In genomic region chr8:122419881-122420555, GRCm38 (mm10) we compare ENCODE assay signal across 13 mouse cellular contexts. TPM values are rescaled to one million over a fixed set of nuclear protein-coding genes. Genes with fewer than 3 reads are reported as not detected.
DNase-seq lines count a peak whose midpoint lies in the region; ATAC-seq lines count a peak whose summit lies in the region.
"Had no signal": no experiment of that assay in that cellular context is flagged by ENCODE, and none has a peak within 500 bp of the region (broad histone marks: within the 10 kb centered on the region; RNA-seq: fewer than 3 reads in every experiment).

No protein-coding gene starts in this region.

- no peaks in the 10 kb centered on the region for H3K9me3 ChIP-seq in lung, embryonic 16.5 days (ENCODE audit: control insufficient read depth, low read length)
- H3K9me3 ChIP-seq: kidney, embryonic 15.5 days had no signal

- ATAC-seq in frontal cortex, adult (ENCODE audit: low TSS enrichment), result peak; percentile 84
- ATAC-seq in lung, embryonic 16.5 days (ENCODE audit: low read depth), result peak; percentile 64
- ATAC-seq: CD4-positive, CD25-positive, alpha-beta regulatory T cell, adult 4 months had no signal

- 38% methylated on average over 9 of the region's 9 CpGs for WGBS in lung, embryonic 16.5 days

- H3K27me3 ChIP-seq in lung, embryonic 16.5 days (ENCODE audit: control insufficient read depth, insufficient read depth, low read depth, low read length), result no peaks in the 10 kb centered on the region
- H3K27me3 ChIP-seq: kidney, embryonic 15.5 days had no signal

- H3K4me3 ChIP-seq in lung, embryonic 16.5 days (ENCODE audit: low read length), result no peak overlapping the region
- H3K4me3 ChIP-seq: kidney, embryonic 15.5 days had no signal

- no peak overlapping the region for H3K4me2 ChIP-seq in lung, embryonic 16.5 days (ENCODE audit: low read depth, low read length)
- H3K4me2 ChIP-seq: kidney, embryonic 15.5 days had no signal

- no peak overlapping the region for H3K9ac ChIP-seq in lung, embryonic 16.5 days (ENCODE audit: low read length)
- H3K9ac ChIP-seq: kidney, embryonic 15.5 days had no signal

- H3K27ac ChIP-seq in lung, embryonic 16.5 days (ENCODE audit: low read length), result no peak overlapping the region
- H3K27ac ChIP-seq: kidney, embryonic 15.5 days had no signal

- H3K4me1 ChIP-seq in lung, embryonic 16.5 days (replicated peaks; ENCODE audit: control insufficient read depth, insufficient read depth, low read length), result peaks cover 4% of the 10 kb centered on the region

- no peak for DNase-seq in frontal cortex, postnatal 25 days (ENCODE audit: low spot score in 2 of 2)
- DNase-seq in lung, postnatal 36 days, result no peak
- DNase-seq in left cerebral cortex, adult 8-10 months (ENCODE audit: low spot score in 2 of 2), result peak; percentile 25 to 70
- peak; percentile 43 for DNase-seq in right cerebral cortex, postnatal 14 days
- DNase-seq in adrenal gland, postnatal 36 days, result no peak
- no peak for DNase-seq in adrenal gland, postnatal 10 days

- H3K36me3 ChIP-seq in lung, embryonic 16.5 days (ENCODE audit: control insufficient read depth, insufficient read depth, low read length), result peaks cover 20% of the 10 kb centered on the region

RNA-seq across cellular contexts. Expression of gene Il17c, which starts 1.8 kb away (rescaled TPM):
- not detected in 2 replicates for polyA plus RNA-seq in lung, embryonic 16.5 days (2015; fragmentation: Nextera tagmentation; extraction: Ambion mirVana)
- not detected for total RNA-seq in left cerebral cortex, adult 8-10 months (2022)
- total RNA-seq in adrenal gland, postnatal 36 days (2021), result not detected
- not detected for total RNA-seq in adrenal gland, postnatal 10 days (2021)
- total RNA-seq: hematopoietic stem cell, adult 5-6 weeks; megakaryocyte-erythroid progenitor cell, adult 5-6 weeks had no signal
- polyA plus RNA-seq: embryonic facial prominence, embryonic 11.5 days; kidney, embryonic 15.5 days had no signal

RNA-seq across cellular contexts. Expression of gene Cyba, which starts 12.7 kb away (rescaled TPM):
- polyA plus RNA-seq in lung, embryonic 16.5 days (2015; fragmentation: Nextera tagmentation; extraction: Ambion mirVana), result 219 and 241 TPM in 2 replicates
- total RNA-seq in left cerebral cortex, adult 8-10 months (2022), result 10 to 100 TPM in 3 of 4 experiments, 1 to 10 TPM in 1; 9.7 to 38.7 (median 16.8) TPM
- total RNA-seq in adrenal gland, postnatal 36 days (2021), result 10 to 100 TPM; 25.6 to 36.8 TPM
- 10 to 100 TPM; 38.6 to 40.1 TPM for total RNA-seq in adrenal gland, postnatal 10 days (2021)

RNA-seq across cellular contexts. Expression of gene Mvd, which starts 23.2 kb away (rescaled TPM):
- 19.8 and 20.6 TPM in 2 replicates for polyA plus RNA-seq in lung, embryonic 16.5 days (2015; fragmentation: Nextera tagmentation; extraction: Ambion mirVana)
- total RNA-seq in left cerebral cortex, adult 8-10 months (2022), result 10 to 100 TPM; 22.5 to 32.0 (median 29.1) TPM
- 10 to 100 TPM; 23.2 to 30.3 TPM for total RNA-seq in adrenal gland, postnatal 36 days (2021)
- 1 to 10 TPM; 7.4 to 8.0 TPM for total RNA-seq in adrenal gland, postnatal 10 days (2021)

RNA-seq across cellular contexts. Expression of gene Snai3, which starts 40.5 kb away (rescaled TPM):
- 1.3 and 1.5 TPM in 2 replicates for polyA plus RNA-seq in lung, embryonic 16.5 days (2015; fragmentation: Nextera tagmentation; extraction: Ambion mirVana)
- under 1 TPM; 0.59 to 0.80 (median 0.75) TPM for total RNA-seq in left cerebral cortex, adult 8-10 months (2022)
- total RNA-seq in adrenal gland, postnatal 36 days (2021), result not detected
- 1 to 10 TPM in 1 of 2 experiments, under 1 TPM in 1; 0.27 to 1.5 TPM for total RNA-seq in adrenal gland, postnatal 10 days (2021)
- total RNA-seq: hematopoietic stem cell, adult 5-6 weeks; megakaryocyte-erythroid progenitor cell, adult 5-6 weeks had no signal

RNA-seq across cellular contexts. Expression of gene Zc3h18, which starts 43.6 kb away (rescaled TPM):
- 37.3 and 41.3 TPM in 2 replicates for polyA plus RNA-seq in lung, embryonic 16.5 days (2015; fragmentation: Nextera tagmentation; extraction: Ambion mirVana)
- 10 to 100 TPM; 38.8 to 41.1 (median 40.4) TPM for total RNA-seq in left cerebral cortex, adult 8-10 months (2022)
- 10 to 100 TPM; 40.1 to 42.7 TPM for total RNA-seq in adrenal gland, postnatal 36 days (2021)
- total RNA-seq in adrenal gland, postnatal 10 days (2021), result 10 to 100 TPM; 36.2 to 37.7 TPM

Comparison
In these comparisons a context has a peak if more than half of its experiments do, and no peak if none do; other contexts are left out.
1. DNase-seq: peak in left cerebral cortex, adult 8-10 months (2 of 2) and right cerebral cortex, postnatal 14 days (single experiment); none in frontal cortex, postnatal 25 days (0 of 2), lung, postnatal 36 days (single experiment), adrenal gland, postnatal 36 days (0 of 2) and adrenal gland, postnatal 10 days (single experiment).